10 mouse cellular contexts compared by ENCODE assay signal in genomic region chr9:45118552-45118951, GRCm38 (mm10). TPM values are rescaled to one million over a fixed set of nuclear protein-coding genes. Genes with fewer than 3 reads are reported as not detected.
DNase-seq lines count a peak whose midpoint lies in the region; ATAC-seq and TF ChIP-seq lines count a peak whose summit lies in the region.
"Had no signal": no experiment of that assay in that cellular context is flagged by ENCODE, and none has a peak within 500 bp of the region (broad histone marks: within the 10 kb centered on the region; RNA-seq: fewer than 3 reads in every experiment).

No protein-coding gene starts in this region.

- WGBS in neural tube, embryonic 11.5 days, result 32% methylated on average over 10 of the region's 10 CpGs
- WGBS in limb, embryonic 12.5 days, result 13% methylated on average over 10 of the region's 10 CpGs

- intact Hi-C loops in gastrocnemius, adult 2 months (cut with DNase I), result no loop called here
- intact Hi-C loops in gastrocnemius, postnatal 36 days (cut with DNase I), result no loop called here

- DNase-seq in gastrocnemius, adult 2 months, result no peak
- DNase-seq in gastrocnemius, postnatal 36 days, result no peak
- DNase-seq in neural tube, embryonic 11.5 days (ENCODE audit: low spot score), result no peak
- DNase-seq in neural tube, embryonic 10.5 days (ENCODE audit: extremely low spot score, low spot score), result no peak
- DNase-seq in urinary bladder, adult 2 months (ENCODE audit: low spot score), result no peak
- no peak for DNase-seq in right cerebral cortex, postnatal 36 days (ENCODE audit: low spot score in 2 of 2)

- no peaks in the 10 kb centered on the region; the same call in 1 of the 2 replicates for H3K27me3 ChIP-seq in neural tube, embryonic 11.5 days (ENCODE audit: control insufficient read depth, insufficient read depth, low read length)
- no peaks in the 10 kb centered on the region; the same call in 1 of the 2 replicates for H3K27me3 ChIP-seq in limb, embryonic 12.5 days

- TF ChIP-seq CTCF in gastrocnemius, adult 2 months (IDR thresholded peaks at IDR 0.05), result no peak

- peak overlapping the region; percentile 35; the same call in 1 of the 2 replicates for H3K9ac ChIP-seq in neural tube, embryonic 11.5 days (ENCODE audit: low read length)
- peak overlapping the region; percentile 77 for H3K9ac ChIP-seq in limb, embryonic 12.5 days (replicated peaks)

- ATAC-seq in neural tube, embryonic 11.5 days (ENCODE audit: insufficient read depth, low FRiP score, low TSS enrichment), result no peak
- ATAC-seq in limb, embryonic 12.5 days (ENCODE audit: insufficient number of reproducible peaks, insufficient read depth, low FRiP score, low TSS enrichment, low read depth), result no peak
- ATAC-seq in monocyte, adult 5-6 weeks (replicated peaks; ENCODE audit: insufficient number of reproducible peaks, low FRiP score, low TSS enrichment, poor library complexity, severe bottlenecking), result no peak
- ATAC-seq: activated CD4-positive, CD25-positive, alpha-beta regulatory T cell, adult 4 months had no signal

- peaks cover 13% of the 10 kb centered on the region; the same call in 1 of the 2 replicates for H3K4me1 ChIP-seq in neural tube, embryonic 11.5 days (ENCODE audit: control insufficient read depth, insufficient read depth, low read length)
- peaks cover 44% of the 10 kb centered on the region for H3K4me1 ChIP-seq in limb, embryonic 12.5 days (replicated peaks)

- H3K9me3 ChIP-seq in neural tube, embryonic 11.5 days (ENCODE audit: control insufficient read depth, low read length), result no peaks in the 10 kb centered on the region
- H3K9me3 ChIP-seq in limb, embryonic 12.5 days, result no peaks in the 10 kb centered on the region

- H3K4me3 ChIP-seq in gastrocnemius, adult 2 months, result peak overlapping the region; percentile 48
- peak overlapping the region; percentile 52 for H3K4me3 ChIP-seq in neural tube, embryonic 11.5 days (ENCODE audit: low read depth, low read length)
- H3K4me3 ChIP-seq in limb, embryonic 12.5 days (replicated peaks), result peak overlapping the region; percentile 68

- H3K4me2 ChIP-seq in neural tube, embryonic 11.5 days (ENCODE audit: low read depth), result peak overlapping the region; percentile 58
- H3K4me2 ChIP-seq in limb, embryonic 12.5 days, result peak overlapping the region; percentile 84

- no peaks in the 10 kb centered on the region for H3K36me3 ChIP-seq in neural tube, embryonic 11.5 days (ENCODE audit: control insufficient read depth, insufficient read depth, low read length)
- H3K36me3 ChIP-seq in limb, embryonic 12.5 days, result no peaks in the 10 kb centered on the region

- H3K27ac ChIP-seq in gastrocnemius, adult 2 months, result peak overlapping the region; percentile 68
- H3K27ac ChIP-seq in neural tube, embryonic 11.5 days (ENCODE audit: low read depth, low read length), result no peak overlapping the region
- H3K27ac ChIP-seq in limb, embryonic 12.5 days, result peak overlapping the region; percentile 94
- H3K27ac ChIP-seq: macrophage had no signal

RNA-seq across cellular contexts. Expression of gene Scn2b, which starts 1.0 kb away (rescaled TPM):
- total RNA-seq in gastrocnemius, adult 2 months (2021), result 1 to 10 TPM; 1.9 to 2.0 TPM
- total RNA-seq in gastrocnemius, postnatal 36 days (2021), result 1 to 10 TPM; 1.7 to 2.5 TPM
- polyA plus RNA-seq in neural tube, embryonic 11.5 days (2014; fragmentation: Nextera tagmentation; extraction: Ambion mirVana), result 3.4 and 4.4 TPM in 2 replicates
- 6.4 and 6.9 TPM in 2 replicates for polyA plus RNA-seq in limb, embryonic 12.5 days (2016; fragmentation: Nextera tagmentation; extraction: Ambion mirVana)
- polyA plus RNA-seq in urinary bladder, adult 2 months (2012; rRNA removed), result 0.33 and 0.44 TPM in 2 replicates
- 0.58 to 0.67 TPM in 2 of 3 replicates, not detected in the other for total RNA-seq in monocyte, adult 5-6 weeks (2017)

RNA-seq across cellular contexts. Expression of gene Scn4b, which starts 19.6 kb away (rescaled TPM):
- total RNA-seq in gastrocnemius, adult 2 months (2021), result 100 to 1,000 TPM; 201 to 246 TPM
- total RNA-seq in gastrocnemius, postnatal 36 days (2021), result 100 to 1,000 TPM; 209 to 240 TPM
- polyA plus RNA-seq in neural tube, embryonic 11.5 days (2014; fragmentation: Nextera tagmentation; extraction: Ambion mirVana), result 0.12 TPM in 2 replicates
- polyA plus RNA-seq in limb, embryonic 12.5 days (2016; fragmentation: Nextera tagmentation; extraction: Ambion mirVana), result 0.28 and 0.49 TPM in 2 replicates
- 0.98 and 1.3 TPM in 2 replicates for polyA plus RNA-seq in urinary bladder, adult 2 months (2012; rRNA removed)
- total RNA-seq in monocyte, adult 5-6 weeks (2017), result not detected in 3 replicates
- polyA plus RNA-seq: activated CD4-positive, CD25-positive, alpha-beta regulatory T cell, adult 4 months; macrophage had no signal

RNA-seq across cellular contexts. Expression of gene Jaml, which starts 39.6 kb away (rescaled TPM):
- under 1 TPM; 0.64 to 0.66 TPM for total RNA-seq in gastrocnemius, adult 2 months (2021)
- total RNA-seq in gastrocnemius, postnatal 36 days (2021), result under 1 TPM; 0.13 to 0.44 TPM
- polyA plus RNA-seq in neural tube, embryonic 11.5 days (2014; fragmentation: Nextera tagmentation; extraction: Ambion mirVana), result 0.09 and 0.99 TPM in 2 replicates
- 0.99 and 1.00 TPM in 2 replicates for polyA plus RNA-seq in limb, embryonic 12.5 days (2016; fragmentation: Nextera tagmentation; extraction: Ambion mirVana)
- polyA plus RNA-seq in urinary bladder, adult 2 months (2012; rRNA removed), result 1.4 and 1.5 TPM in 2 replicates
- total RNA-seq in monocyte, adult 5-6 weeks (2017), result 3.2 to 7.0 TPM (median 5.8 TPM) in 3 replicates

Comparison
In these comparisons a context has a peak if more than half of its experiments do, and no peak if none do; other contexts are left out.
1. RNA of gene Scn4b, which starts 19.6 kb away (total RNA-seq): 201 to 246 TPM in gastrocnemius, adult 2 months and 209 to 240 TPM in gastrocnemius, postnatal 36 days; not detected in monocyte, adult 5-6 weeks; every median in the first group is over 100 times any median in the second.
2. Peak in every context shown above with its lines, with median percentiles within 50 percentile points of each other: H3K4me3 ChIP-seq.